Mouse (Mus musculus): Measurements from ENCODE around the gene Ccdc122.
A peak's percentile ranks its signal among the peaks of the same experiment; 100 is the strongest.

GRCm38 (mm10) chr14:77141324-77142282, 105.0 kb downstream of the Ccdc122 start:
- TF ChIP-seq CTCF (IDR thresholded peaks at IDR 0.05; ENCODE audit: low read depth) (peak; percentile 84), EP300 (optimal IDR thresholded peaks at IDR 0.05) (no peak)

All from stomach, postnatal 0 days (tissue).